Mouse (Mus musculus): ENCODE measurements at regions not wholly inside any gene's neighbourhood (a gene's known extent, or its start where the extent isn't known, plus 50 kb on each side); places are given as distances from the start of the nearest gene placed in this dataset.

GRCm38 (mm10) chr2:133336177-133336901 is 215.6 kb upstream of the Bmp2 start:
- TF ChIP-seq POLR2A (IDR thresholded peaks at IDR 0.05; ENCODE audit: control insufficient read depth, low read depth, low read length) (no peak), CTCF (IDR thresholded peaks at IDR 0.05; ENCODE audit: control insufficient read depth, insufficient read depth, insufficient replicate concordance, low read depth, low read length) (no peak)

Measured in testis, adult 2 months (tissue).